Mouse (Mus musculus): ENCODE data around the gene Efcab2. TPM values are rescaled to one million over a fixed set of nuclear protein-coding genes. Genes with fewer than 3 reads are reported as not detected.

Efcab2 gene
- polyA plus RNA-seq, 1 experiment from 2014 or later = 8.6 TPM

GRCm38 (mm10) chr1:178449933-178450332 lies 44.0 kb downstream of the Efcab2 start:
- no peak overlapping the region for H3K4me3 ChIP-seq (replicated peaks)
- no peaks in the 10 kb centered on the region for H3K4me1 ChIP-seq (replicated peaks)
- no peaks in the 10 kb centered on the region for H3K27me3 ChIP-seq (replicated peaks)
- no peaks in the 10 kb centered on the region for H3K36me3 ChIP-seq
- ATAC-seq = no peak
- 86% methylated on average over 2 of the region's 2 CpGs for WGBS
- no peaks in the 10 kb centered on the region for H3K9me3 ChIP-seq
- H3K4me2 ChIP-seq (replicated peaks) = no peak overlapping the region
- H3K9ac ChIP-seq = no peak overlapping the region
- H3K27ac ChIP-seq = no peak overlapping the region

DNA sequence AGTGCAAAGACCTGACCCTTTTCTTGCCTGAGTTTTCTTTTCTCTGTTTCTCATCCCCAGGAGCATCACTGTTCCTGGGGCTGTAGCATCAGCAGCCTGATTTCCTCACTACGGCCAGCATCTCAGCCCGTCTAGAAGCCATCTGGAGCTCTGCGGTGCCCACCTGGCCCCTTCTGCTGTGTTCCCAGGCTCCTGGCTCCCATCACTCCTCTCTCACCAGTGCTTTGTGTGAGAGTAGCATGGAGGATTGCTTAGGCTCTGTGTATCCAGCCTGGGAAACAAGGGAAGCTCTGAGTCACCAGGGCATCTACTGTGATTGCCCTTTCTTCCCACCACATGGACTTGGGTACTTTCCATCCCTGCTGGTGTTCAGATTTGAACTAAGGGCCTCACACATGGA lies 48.2 kb downstream of the Efcab2 start:
- Histone ChIP-seq H3K4me3 (replicated peaks) (no peak overlapping the region), H3K4me2 (replicated peaks) (no peak overlapping the region), H3K27ac (no peak overlapping the region), H3K27me3 (replicated peaks) (no peaks in the 10 kb centered on the region), H3K4me1 (replicated peaks) (no peaks in the 10 kb centered on the region), H3K9ac (no peak overlapping the region), H3K9me3 (no peaks in the 10 kb centered on the region), H3K36me3 (no peaks in the 10 kb centered on the region)
- no peak for ATAC-seq
- 93% methylated on average over 3 of the region's 3 CpGs for WGBS

- Histone ChIP-seq H3K9ac (no peak overlapping the region), H3K4me1 (replicated peaks) (no peaks in the 10 kb centered on the region), H3K27me3 (replicated peaks) (no peaks in the 10 kb centered on the region), H3K4me2 (replicated peaks) (no peak overlapping the region), H3K9me3 (no peaks in the 10 kb centered on the region), H3K27ac (no peak overlapping the region), H3K36me3 (no peaks in the 10 kb centered on the region), H3K4me3 (replicated peaks) (no peak overlapping the region)
- ATAC-seq = no peak
- 28% methylated on average over 1 of the region's 1 CpGs for WGBS
These were observed 49.2 kb downstream of the Efcab2 start for GRCm38 (mm10) chr1:178455120-178455519.

GRCm38 (mm10) chr1:178458029-178458428 lies 52.1 kb downstream of the Efcab2 start:
- 54% methylated on average over 2 of the region's 2 CpGs for WGBS
- Histone ChIP-seq H3K4me2 (replicated peaks) (no peak overlapping the region), H3K27me3 (replicated peaks) (no peaks in the 10 kb centered on the region), H3K9me3 (no peaks in the 10 kb centered on the region), H3K27ac (no peak overlapping the region), H3K4me3 (replicated peaks) (no peak overlapping the region), H3K36me3 (no peaks in the 10 kb centered on the region), H3K4me1 (replicated peaks) (no peaks in the 10 kb centered on the region), H3K9ac (no peak overlapping the region)
- ATAC-seq = no peak

GRCm38 (mm10) chr1:178463712-178464111 lies 57.8 kb downstream of the Efcab2 start:
- Histone ChIP-seq H3K4me3 (replicated peaks) (no peak overlapping the region), H3K27me3 (replicated peaks) (no peaks in the 10 kb centered on the region), H3K9ac (no peak overlapping the region), H3K4me1 (replicated peaks) (no peaks in the 10 kb centered on the region), H3K4me2 (replicated peaks) (no peak overlapping the region), H3K36me3 (no peaks in the 10 kb centered on the region), H3K9me3 (no peaks in the 10 kb centered on the region), H3K27ac (no peak overlapping the region)
- peak; percentile 97 for ATAC-seq
- 4% methylated on average over 2 of the region's 2 CpGs for WGBS

- H3K9ac ChIP-seq = no peak overlapping the region
- no peak overlapping the region for H3K4me2 ChIP-seq (replicated peaks)
- no peaks in the 10 kb centered on the region for H3K4me1 ChIP-seq (replicated peaks)
- H3K4me3 ChIP-seq (replicated peaks) = no peak overlapping the region
- 43% methylated on average over 4 of the region's 4 CpGs for WGBS
- ATAC-seq = peak; percentile 45
- no peaks in the 10 kb centered on the region for H3K27me3 ChIP-seq (replicated peaks)
- no peak overlapping the region for H3K27ac ChIP-seq
- H3K36me3 ChIP-seq = no peaks in the 10 kb centered on the region
- no peaks in the 10 kb centered on the region for H3K9me3 ChIP-seq
These were observed 58.3 kb downstream of the Efcab2 start for GRCm38 (mm10) chr1:178464140-178464539.

DNA sequence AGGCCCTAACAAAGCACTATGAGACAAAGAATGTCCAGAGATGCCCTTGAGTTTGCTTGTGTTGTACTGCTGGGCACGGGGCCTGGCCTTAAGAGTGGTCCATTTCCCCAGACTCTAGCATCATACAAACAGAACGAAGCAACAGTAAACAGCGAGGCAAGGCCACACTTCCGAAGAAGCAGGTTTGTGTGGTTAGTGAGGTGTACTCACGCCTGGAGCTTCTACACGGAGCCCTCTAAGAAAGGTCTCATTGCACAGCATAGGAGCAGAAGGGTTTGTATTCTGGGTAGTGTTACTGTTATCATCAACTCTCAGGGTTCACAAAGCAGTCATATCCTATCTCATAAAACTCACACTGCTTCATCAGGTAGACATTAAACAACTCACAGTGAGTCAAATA lies 61.7 kb downstream of the Efcab2 start:
- no peak for ATAC-seq
- Histone ChIP-seq H3K4me2 (replicated peaks) (no peak overlapping the region), H3K4me3 (replicated peaks) (no peak overlapping the region), H3K9ac (no peak overlapping the region), H3K27ac (no peak overlapping the region), H3K4me1 (replicated peaks) (no peaks in the 10 kb centered on the region), H3K36me3 (no peaks in the 10 kb centered on the region), H3K27me3 (replicated peaks) (no peaks in the 10 kb centered on the region), H3K9me3 (no peaks in the 10 kb centered on the region)
- WGBS = 69% methylated on average over 6 of the region's 6 CpGs

GRCm38 (mm10) chr1:178468280-178468679 lies 62.4 kb downstream of the Efcab2 start:
- 6% methylated on average over 2 of the region's 2 CpGs for WGBS
- H3K27ac ChIP-seq = no peak overlapping the region
- no peaks in the 10 kb centered on the region for H3K27me3 ChIP-seq (replicated peaks)
- H3K4me3 ChIP-seq (replicated peaks) = no peak overlapping the region
- ATAC-seq = no peak
- H3K4me1 ChIP-seq (replicated peaks) = no peaks in the 10 kb centered on the region
- H3K9me3 ChIP-seq = no peaks in the 10 kb centered on the region
- H3K9ac ChIP-seq = no peak overlapping the region
- H3K36me3 ChIP-seq = no peaks in the 10 kb centered on the region
- H3K4me2 ChIP-seq (replicated peaks) = no peak overlapping the region

- Histone ChIP-seq H3K27me3 (replicated peaks) (no peaks in the 10 kb centered on the region), H3K4me3 (replicated peaks) (no peak overlapping the region), H3K27ac (no peak overlapping the region), H3K4me2 (replicated peaks) (no peak overlapping the region), H3K4me1 (replicated peaks) (no peaks in the 10 kb centered on the region), H3K9ac (no peak overlapping the region), H3K36me3 (no peaks in the 10 kb centered on the region), H3K9me3 (no peaks in the 10 kb centered on the region)
- no peak for ATAC-seq
These were observed 78.0 kb downstream of the Efcab2 start for GRCm38 (mm10) chr1:178483854-178484253.

GRCm38 (mm10) chr1:178485138-178485867 lies 79.4 kb downstream of the Efcab2 start:
- Histone ChIP-seq H3K9me3 (no peaks in the 10 kb centered on the region), H3K4me3 (replicated peaks) (no peak overlapping the region), H3K4me1 (replicated peaks) (no peaks in the 10 kb centered on the region), H3K27ac (no peak overlapping the region), H3K36me3 (no peaks in the 10 kb centered on the region), H3K4me2 (replicated peaks) (no peak overlapping the region), H3K9ac (no peak overlapping the region), H3K27me3 (replicated peaks) (no peaks in the 10 kb centered on the region)
- 84% methylated on average over 5 of the region's 5 CpGs for WGBS
- ATAC-seq = no peak

- no peaks in the 10 kb centered on the region for H3K4me1 ChIP-seq (replicated peaks)
- H3K9ac ChIP-seq = no peak overlapping the region
- H3K4me3 ChIP-seq (replicated peaks) = no peak overlapping the region
- H3K27ac ChIP-seq = no peak overlapping the region
- 79% methylated on average over 5 of the region's 5 CpGs for WGBS
- H3K36me3 ChIP-seq = no peaks in the 10 kb centered on the region
- H3K27me3 ChIP-seq (replicated peaks) = no peaks in the 10 kb centered on the region
- no peaks in the 10 kb centered on the region for H3K9me3 ChIP-seq
- no peak overlapping the region for H3K4me2 ChIP-seq (replicated peaks)
- ATAC-seq = no peak
These were observed 80.0 kb downstream of the Efcab2 start for GRCm38 (mm10) chr1:178485868-178486220.

- Histone ChIP-seq H3K27me3 (replicated peaks) (no peaks in the 10 kb centered on the region), H3K36me3 (no peaks in the 10 kb centered on the region), H3K9me3 (no peaks in the 10 kb centered on the region), H3K27ac (no peak overlapping the region), H3K4me3 (replicated peaks) (no peak overlapping the region), H3K4me2 (replicated peaks) (no peak overlapping the region), H3K4me1 (replicated peaks) (no peaks in the 10 kb centered on the region), H3K9ac (no peak overlapping the region)
- WGBS = 38% methylated on average over 5 of the region's 5 CpGs
- no peak for ATAC-seq
These were observed 80.9 kb downstream of the Efcab2 start for GRCm38 (mm10) chr1:178486828-178487227.

- 38% methylated on average over 3 of the region's 3 CpGs for WGBS
- H3K9me3 ChIP-seq = no peaks in the 10 kb centered on the region
- H3K9ac ChIP-seq = no peak overlapping the region
- no peaks in the 10 kb centered on the region for H3K36me3 ChIP-seq
- ATAC-seq = no peak
- no peaks in the 10 kb centered on the region for H3K27me3 ChIP-seq (replicated peaks)
- H3K4me1 ChIP-seq (replicated peaks) = no peaks in the 10 kb centered on the region
- H3K27ac ChIP-seq = no peak overlapping the region
- no peak overlapping the region for H3K4me3 ChIP-seq (replicated peaks)
- H3K4me2 ChIP-seq (replicated peaks) = no peak overlapping the region
These were observed 83.2 kb downstream of the Efcab2 start for GRCm38 (mm10) chr1:178489127-178489526.

Data from intestine, embryonic 15.5 days (tissue).